Mouse (Mus musculus): Measurements from ENCODE around the gene Rhog.

DNA sequence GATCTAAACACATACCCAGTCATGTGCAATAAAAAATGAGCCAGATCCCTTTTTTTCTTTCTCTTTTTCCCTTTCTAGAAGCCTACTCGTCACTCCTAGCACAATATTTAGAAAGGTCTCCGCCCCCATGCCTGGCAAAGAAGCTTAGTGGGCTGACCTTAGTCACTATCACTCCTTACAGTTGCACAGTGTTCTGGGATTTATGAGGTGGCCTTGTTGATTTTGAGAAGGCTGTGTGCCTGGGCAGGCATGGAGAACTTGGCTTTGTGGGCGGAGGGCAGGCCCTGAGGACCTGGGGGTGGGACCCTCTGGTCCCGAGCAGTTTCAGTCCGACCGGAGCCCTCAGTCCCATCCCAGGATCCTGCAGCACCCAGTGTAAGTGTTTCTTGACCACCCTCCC is 26.0 kb downstream of the Rhog start:
- TF ChIP-seq CTCF (IDR thresholded peaks at IDR 0.05; ENCODE audit: control insufficient read depth, insufficient read depth, low read length) (no peak), POLR2A (IDR thresholded peaks at IDR 0.05; ENCODE audit: borderline replicate concordance, control insufficient read depth, low read depth, low read length) (no peak)
